24 mouse cellular contexts compared by ENCODE assay signal in genomic region chr6:34000644-34001043, GRCm38 (mm10). TPM values are rescaled to one million over a fixed set of nuclear protein-coding genes. Genes with fewer than 3 reads are reported as not detected.
"Had no signal": no experiment of that assay in that cellular context is flagged by ENCODE, and none has a peak within 500 bp of the region (broad histone marks: within the 10 kb centered on the region; RNA-seq: fewer than 3 reads in every experiment).

No protein-coding gene starts in this region.

- ATAC-seq: intestine, embryonic 16.5 days; liver, postnatal 0 days; lung, postnatal 0 days; midbrain, embryonic 15.5 days had no signal

- H3K9ac ChIP-seq: limb, embryonic 12.5 days; limb, embryonic 15.5 days; liver, embryonic 14.5 days; liver, postnatal 0 days; lung, embryonic 14.5 days; midbrain, embryonic 12.5 days; midbrain, embryonic 15.5 days; neural tube, embryonic 13.5 days had no signal

- H3K4me1 ChIP-seq: limb, embryonic 12.5 days; limb, embryonic 15.5 days; neural tube, embryonic 13.5 days had no signal

- H3K27me3 ChIP-seq: limb, embryonic 12.5 days; limb, embryonic 15.5 days; midbrain, embryonic 12.5 days; midbrain, embryonic 15.5 days; neural tube, embryonic 13.5 days had no signal

- H3K4me2 ChIP-seq: limb, embryonic 12.5 days; limb, embryonic 15.5 days; liver, embryonic 11.5 days; lung, embryonic 14.5 days; midbrain, embryonic 12.5 days; midbrain, embryonic 15.5 days; neural tube, embryonic 13.5 days had no signal

- H3K36me3 ChIP-seq: limb, embryonic 12.5 days; limb, embryonic 15.5 days; midbrain, embryonic 12.5 days; midbrain, embryonic 15.5 days; neural tube, embryonic 13.5 days had no signal

- H3K9me3 ChIP-seq: limb, embryonic 12.5 days; limb, embryonic 15.5 days; midbrain, embryonic 12.5 days; midbrain, embryonic 15.5 days; neural tube, embryonic 13.5 days had no signal

- H3K27ac ChIP-seq: kidney, postnatal 0 days; limb, embryonic 12.5 days; limb, embryonic 15.5 days; liver, embryonic 14.5 days; midbrain, embryonic 12.5 days; midbrain, embryonic 15.5 days; neural tube, embryonic 13.5 days; stomach, postnatal 0 days had no signal

- H3K4me3 ChIP-seq: limb, embryonic 12.5 days; limb, embryonic 15.5 days; midbrain, embryonic 12.5 days; midbrain, embryonic 15.5 days; myocyte; neural tube, embryonic 13.5 days had no signal

- DNase-seq: kidney, adult 2 months; kidney, postnatal 25 days; layer of hippocampus, postnatal 36 days; left cerebral cortex, postnatal 4 days; liver, postnatal 0 days; lung, embryonic 14.5 days; right cerebral cortex, postnatal 4 days; thymus, adult 2 months; thymus, postnatal 14 days; thymus, postnatal 4 days had no signal

RNA-seq across cellular contexts. Expression of gene Lrguk, which starts 28.6 kb away (rescaled TPM):
- total RNA-seq: monocyte, adult 5-6 weeks; neutrophil, adult 5-6 weeks had no signal
